Mouse (Mus musculus): ENCODE measurements around the gene Olfr1512.
"Not testable (repeated sequence)": the region's sequence is repeated elsewhere in the genome, so short reads cannot be mapped to it uniquely, and the experiment has no call there.

Gene Olfr1512

DNA sequence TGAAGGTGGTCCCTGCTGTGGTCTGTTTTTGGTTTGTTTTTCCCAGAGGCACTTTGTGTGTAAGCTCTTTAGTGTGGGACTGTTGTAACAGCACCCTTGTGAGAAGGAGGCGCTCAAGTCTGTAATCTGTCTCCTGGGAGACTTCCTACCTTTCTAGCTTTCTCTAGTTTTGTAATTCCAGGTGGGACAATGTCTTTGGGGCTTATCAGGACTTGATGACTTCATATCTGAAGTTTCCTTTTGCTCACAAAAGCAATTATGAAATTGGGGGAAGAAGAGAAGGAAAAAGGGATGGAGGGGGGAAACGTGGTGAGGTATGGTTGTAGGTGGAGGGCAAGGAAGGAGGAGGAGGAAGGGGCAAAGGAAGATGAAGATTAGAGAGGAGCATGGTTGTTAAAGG, at the start of gene Olfr1512:
Olfr1512 (minus strand) TSS at position 101 of the 400 bp plus-strand sequence.
- DNase-seq (ENCODE audit: low spot score in 2 of 2), result no peak

DNA sequence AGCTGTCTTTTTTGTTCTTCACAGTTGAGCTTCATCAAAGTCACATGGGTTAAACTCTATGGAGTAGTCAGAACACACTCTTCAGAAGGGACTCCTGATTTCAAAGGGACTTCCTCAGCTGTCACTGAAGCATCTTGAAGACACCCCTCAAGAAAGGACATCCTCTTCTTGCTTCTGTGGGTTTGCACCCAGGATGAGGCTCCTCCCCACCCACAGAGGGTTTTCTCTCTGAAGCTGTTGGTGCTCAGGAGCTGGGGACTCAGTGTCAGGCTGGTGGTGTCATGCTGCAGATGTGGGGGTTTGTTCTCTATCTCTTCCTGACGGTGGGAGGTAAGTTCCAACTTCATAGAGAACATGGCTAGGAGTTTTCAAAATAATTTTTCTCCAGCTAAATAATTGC, 48.7 kb upstream of the Olfr1512 start:
- DNase-seq (ENCODE audit: low spot score in 2 of 2), result peak in 1 of 2 experiments; percentile 16

DNA sequence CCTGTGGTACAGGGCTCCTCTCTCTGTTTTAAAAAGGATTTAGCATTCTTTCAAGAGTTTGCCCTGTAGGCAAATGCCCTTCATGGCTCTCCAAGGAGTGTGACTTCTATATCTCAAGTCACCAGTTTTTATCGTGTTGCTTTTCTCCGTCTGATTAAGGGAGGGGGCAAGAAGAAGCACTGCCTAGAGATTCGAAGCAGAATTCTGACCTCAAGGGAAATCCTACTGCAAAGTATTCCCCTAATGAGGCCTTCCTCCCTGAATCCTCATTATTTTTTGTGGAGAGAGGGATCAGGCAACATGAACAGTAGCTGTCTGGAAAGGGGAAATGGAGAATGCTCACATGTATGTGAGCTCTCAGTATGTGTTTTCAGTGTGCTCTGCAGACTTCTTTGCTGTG, 35.3 kb upstream of the Olfr1512 start, which contains the start of gene Olfr1510:
Olfr1510 (minus strand) TSS at position 101 of the 400 bp plus-strand sequence.
- no peak for DNase-seq (ENCODE audit: low spot score in 2 of 2)

DNA sequence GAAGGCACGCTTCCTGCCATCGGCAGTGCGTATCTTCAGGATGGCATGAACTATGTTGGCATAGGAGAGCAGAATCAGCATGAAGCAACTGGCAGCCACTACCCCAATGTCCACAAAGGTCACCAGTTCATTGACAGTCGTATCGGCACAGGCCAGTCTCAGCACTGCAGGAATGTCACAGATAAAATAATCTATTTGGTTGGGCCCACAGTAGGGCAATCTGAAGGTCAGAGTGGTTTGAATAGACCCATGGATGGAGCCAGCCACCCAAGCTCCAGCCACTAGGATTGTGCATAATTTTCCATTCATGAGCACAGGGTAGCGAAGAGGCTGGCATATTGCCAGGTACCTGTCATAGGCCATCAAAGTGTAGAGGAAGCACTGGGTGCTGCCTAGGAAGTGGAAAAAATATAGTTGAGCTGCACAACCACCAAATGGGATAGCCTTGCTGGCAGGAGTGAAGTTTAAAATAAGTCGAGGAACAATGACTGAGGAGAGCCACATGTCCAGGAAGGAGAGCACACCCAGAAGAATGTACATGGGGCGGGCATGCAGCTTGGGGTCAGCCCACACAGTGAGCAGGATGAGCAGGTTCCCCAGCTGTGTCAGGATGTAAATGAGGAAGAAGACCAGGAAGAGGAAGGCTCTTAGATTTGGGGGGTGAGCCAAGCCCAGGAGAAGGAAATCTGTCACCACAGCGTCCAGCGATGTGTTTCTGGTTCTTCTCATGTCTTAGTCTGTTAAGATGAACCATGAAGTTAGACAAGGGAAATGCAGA, 31.4 kb upstream of the Olfr1512 start:
- not testable (repeated sequence) for DNase-seq (ENCODE audit: low spot score in 2 of 2)

DNA sequence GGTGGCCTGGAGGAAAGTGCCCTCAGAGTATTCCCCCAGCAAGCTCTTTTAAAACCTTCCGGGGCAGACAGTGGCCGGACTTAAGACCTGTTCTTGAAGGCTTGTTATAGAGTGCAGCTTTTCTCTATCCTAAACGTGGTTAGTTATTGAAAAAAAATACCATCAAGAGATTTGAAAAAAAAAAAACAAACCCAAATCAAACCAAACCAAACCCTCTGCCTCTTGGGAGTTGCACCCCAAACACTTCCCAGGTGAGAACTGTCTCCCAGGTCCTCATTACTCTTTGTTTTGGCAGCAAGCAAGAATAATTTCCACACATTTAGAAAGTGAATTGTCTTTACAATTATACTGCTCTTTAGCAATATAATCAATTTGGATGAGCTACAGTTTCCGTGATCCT, 18.3 kb upstream of the Olfr1512 start, which contains the start of gene Olfr1511:
Olfr1511 (minus strand) TSS at position 101 of the 400 bp plus-strand sequence.
- no peak for DNase-seq (ENCODE audit: low spot score in 2 of 2)

DNA sequence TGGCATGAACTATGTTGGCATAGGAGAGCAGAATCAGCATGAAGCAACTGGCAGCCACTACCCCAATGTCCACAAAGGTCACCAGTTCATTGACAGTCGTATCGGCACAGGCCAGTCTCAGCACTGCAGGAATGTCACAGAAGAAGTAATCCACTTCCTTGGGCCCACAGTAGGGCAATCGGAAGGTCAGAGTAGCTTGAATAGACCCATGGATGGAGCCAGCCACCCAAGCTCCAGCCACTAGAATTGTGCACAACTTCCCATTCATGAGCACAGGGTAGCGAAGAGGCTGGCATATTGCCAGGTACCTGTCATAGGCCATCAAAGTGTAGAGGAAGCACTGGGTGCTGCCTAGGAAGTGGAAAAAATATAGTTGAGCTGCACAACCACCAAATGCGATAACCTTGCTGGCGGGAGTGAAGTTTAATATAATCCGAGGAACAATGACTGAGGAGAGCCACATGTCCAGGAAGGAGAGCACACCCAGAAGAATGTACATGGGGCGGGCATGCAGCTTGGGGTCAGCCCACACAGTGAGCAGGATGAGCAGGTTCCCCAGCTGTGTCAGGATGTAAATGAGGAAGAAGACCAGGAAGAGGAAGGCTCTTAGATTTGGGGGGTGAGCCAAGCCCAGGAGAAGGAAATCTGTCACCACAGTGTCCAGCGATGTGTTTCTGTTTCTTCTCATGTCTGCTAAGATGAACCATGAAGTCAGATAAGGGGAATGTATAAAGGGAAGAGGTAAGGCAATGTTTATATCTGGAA, 11.3 kb upstream of the Olfr1512 start:
- not testable (repeated sequence) for DNase-seq (ENCODE audit: low spot score in 2 of 2)

DNA sequence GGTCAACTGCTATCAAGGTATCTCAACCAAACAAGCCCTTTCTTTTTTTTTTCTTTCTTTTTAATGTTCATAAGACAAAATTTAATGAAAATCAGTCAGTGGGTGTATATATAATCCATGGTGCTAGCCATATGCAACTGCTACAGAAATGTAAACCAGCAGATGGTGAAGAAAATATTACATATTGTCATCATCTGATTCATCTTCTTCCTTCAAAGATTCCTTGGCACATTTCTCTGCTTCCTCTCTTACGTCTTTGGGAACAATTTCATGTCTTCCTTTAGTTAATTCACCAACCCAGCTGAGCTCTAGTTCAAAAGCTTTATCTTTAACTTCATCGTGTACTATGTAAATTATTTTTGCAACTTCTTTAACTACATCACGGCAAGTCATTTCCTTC, 10.2 kb downstream of the Olfr1512 start:
- DNase-seq (ENCODE audit: low spot score in 2 of 2), result no peak

DNA sequence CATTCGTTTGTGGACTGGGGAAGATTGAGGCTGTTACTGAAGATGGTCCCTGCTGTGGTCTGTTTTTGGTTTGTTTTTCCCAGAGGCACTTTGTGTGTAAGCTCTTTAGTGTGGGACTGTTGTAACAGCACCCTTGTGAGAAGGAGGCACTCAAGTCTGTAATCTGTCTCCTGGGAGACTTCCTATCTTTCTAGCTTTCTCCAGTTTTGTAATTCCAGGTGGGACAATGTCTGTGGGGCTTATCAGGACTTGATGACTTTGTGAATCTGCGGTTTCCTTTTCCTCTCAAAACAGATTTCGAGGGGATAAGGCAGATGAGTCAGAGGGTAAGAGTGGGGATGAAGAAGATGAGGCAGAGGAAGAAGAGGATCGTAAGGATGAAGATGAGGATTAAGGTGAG, 22.7 kb downstream of the Olfr1512 start, which contains the start of gene Olfr1513:
Olfr1513 (minus strand) TSS at position 101 of the 400 bp plus-strand sequence.
- DNase-seq (ENCODE audit: low spot score in 2 of 2), result no peak

DNA sequence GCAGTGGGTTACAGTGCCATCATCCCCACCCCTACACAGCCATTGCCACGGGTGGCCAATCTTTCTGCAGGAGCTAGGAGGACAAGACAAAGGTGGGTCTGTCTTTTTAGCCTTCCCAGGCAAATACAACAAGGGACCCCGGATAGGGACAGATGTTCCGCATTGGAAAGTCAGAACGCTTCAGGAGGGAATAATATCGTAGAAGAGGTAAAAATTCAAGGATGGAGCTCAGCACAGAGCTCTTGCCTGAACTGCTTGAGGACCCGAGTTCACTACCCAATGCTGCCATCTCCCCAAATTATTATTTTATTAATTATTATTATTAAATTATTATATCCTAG, 39.5 kb downstream of the Olfr1512 start:
- no peak for DNase-seq (ENCODE audit: low spot score in 2 of 2)

DNA sequence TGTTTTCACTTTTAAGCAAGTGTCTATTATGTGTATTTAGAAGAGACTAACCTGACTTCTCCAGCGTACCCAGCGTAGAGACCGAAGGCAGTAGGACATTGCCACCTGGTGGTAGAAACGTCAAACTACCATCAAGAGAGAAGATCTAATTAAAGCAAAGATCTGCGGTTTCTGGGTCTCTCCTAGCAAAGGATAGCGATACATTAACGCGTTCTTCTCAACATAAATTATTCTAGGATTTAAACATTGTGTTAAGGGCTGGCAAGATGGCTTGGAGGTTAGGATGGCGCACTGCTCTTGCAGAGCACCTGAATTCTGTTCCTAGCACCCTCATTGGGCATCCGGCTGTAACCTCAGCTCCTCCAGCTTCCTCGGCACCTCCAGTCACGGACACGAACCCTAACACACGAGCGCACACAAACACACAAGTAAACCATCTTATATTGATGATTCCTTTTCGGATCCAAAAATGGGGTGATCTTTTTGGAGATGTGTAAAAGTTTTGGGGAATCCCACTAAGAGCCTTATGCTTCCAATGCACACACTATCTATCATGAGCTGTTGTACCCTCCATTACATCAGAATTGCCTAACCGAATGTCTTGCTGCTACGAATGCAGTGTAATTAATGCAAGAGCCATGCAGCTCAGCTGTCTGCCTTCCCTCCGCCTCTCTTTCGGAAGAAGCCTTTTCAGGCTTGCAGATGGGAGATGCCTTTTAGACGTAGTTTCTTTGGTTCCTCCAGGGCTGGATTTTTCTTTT, 40.0 kb downstream of the Olfr1512 start:
- peak; percentile 26 to 64 for DNase-seq (ENCODE audit: low spot score in 2 of 2)

DNA sequence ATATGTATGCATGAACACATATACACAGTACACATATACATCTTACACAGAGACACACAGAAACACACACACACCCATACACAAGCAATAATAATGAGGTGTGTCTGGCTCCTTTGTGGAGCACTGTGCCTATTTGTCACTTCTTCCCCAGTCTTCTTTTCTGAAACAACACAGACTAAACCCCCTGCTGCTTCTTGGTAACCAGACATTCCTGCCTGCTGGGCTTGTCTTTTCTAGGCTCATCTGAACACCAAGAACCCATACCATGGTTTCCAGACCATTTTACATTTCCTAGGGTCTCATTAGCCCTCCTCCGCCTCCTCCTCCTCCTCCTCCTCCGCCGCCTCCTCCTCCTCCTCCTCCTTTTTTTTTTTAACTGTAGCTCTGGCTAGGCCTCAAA, 46.8 kb downstream of the Olfr1512 start:
- no peak for DNase-seq (ENCODE audit: low spot score in 2 of 2)

DNA sequence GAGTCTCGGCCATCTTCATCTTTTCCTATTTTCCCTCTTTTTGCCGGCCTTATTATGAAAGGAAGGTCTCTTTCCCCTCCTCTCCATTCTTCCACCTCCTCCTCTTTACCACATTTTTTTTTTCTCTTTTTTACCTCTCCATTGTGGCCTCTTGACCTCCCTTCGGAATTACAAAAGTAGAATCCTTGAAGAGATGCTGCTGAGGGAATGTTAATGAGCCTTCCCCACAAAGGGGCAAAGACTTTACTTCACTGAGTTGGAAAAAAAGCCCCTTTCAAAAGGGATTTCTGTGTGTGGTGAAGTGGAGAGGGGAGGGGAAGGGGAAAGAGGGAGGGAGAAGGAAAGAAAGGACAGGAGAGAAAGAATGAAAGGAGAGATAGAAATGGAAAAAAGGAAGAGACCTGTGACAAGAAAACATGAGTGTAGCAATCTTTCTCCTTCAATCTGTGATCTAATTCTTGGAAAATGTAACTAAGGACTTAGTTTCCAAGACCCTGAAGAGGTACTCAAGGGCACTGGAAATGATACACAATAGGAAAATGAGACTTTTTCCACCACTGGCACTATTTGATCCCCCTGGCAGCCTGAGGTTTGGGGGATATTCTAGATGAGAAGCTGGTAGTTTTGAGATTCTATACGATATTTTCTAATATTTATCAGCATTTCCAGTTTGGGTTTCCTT, 47.8 kb downstream of the Olfr1512 start:
- no peak for DNase-seq (ENCODE audit: low spot score in 2 of 2)

DNA sequence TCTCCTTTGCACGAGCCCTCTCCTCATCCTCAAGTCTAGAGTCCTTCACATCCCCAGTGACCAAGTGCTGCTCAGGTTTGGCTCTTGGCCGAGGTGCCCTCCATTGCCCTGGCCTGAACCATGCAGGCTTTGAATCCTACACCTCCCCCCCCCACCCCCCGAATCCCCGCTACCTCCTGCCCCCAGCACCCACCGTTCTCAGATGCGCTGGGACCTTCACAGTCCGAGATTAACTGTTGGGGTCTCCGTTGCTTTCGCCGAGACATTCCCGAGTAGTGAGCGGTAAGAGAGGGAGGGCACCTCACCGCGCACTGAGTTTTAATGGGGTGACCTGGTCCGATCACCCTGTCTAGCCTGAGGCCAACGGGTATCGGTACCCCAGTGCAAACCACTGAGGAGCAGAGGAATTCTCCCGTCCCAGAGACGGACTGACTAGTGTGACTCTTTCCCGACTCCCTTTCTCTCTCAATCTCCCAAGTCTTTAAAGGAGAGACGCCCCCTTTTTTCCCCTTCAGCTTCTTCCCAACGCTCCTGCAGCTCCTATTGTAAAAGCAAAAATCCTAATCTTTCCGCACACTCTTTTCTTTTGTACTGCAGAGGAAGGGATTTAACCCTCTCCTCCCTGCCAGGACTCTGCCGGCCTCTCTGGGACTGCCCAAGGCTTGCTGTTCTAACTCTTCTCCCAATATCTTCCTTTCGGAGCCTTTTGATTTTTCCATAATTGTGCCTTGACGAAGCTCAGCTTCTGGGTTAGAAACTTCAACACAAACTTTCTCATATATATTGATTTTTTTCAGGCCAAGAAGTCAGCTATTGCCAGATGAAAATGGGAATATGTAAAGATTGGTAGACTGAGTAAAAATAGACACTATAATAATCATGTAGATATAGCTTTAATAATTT, 50.8 kb downstream of the Olfr1512 start, which contains the start of gene Sall2:
Sall2 (minus strand) TSS at position 853 of the 903 bp plus-strand sequence.
- no peak for DNase-seq (ENCODE audit: low spot score in 2 of 2)

DNA sequence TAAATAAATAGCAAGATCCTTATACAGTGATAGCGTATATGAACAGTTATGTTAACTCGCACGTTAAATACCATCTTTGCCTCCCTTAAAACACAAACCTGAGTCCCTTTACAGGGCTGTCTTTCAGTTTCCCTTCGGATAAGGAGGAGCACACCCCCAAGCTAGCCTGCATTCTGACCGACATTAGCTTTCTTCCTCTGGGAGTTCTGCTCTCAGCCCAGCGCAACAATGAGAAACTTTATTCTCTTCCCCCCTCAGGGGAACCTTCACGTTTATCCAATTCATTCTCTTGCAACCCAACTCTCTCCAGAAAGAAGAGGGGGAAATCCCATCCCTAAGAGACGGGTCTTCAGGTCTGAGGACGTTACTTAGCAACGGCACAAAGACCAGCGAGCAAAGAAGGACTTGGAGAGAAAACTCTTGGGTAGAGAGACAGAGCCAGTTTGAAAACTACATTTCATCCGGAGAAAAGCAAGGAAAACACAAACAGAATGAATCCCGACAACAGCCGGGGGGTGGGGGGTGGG, 51.5 kb downstream of the Olfr1512 start:
- no peak for DNase-seq (ENCODE audit: low spot score in 2 of 2)

DNA sequence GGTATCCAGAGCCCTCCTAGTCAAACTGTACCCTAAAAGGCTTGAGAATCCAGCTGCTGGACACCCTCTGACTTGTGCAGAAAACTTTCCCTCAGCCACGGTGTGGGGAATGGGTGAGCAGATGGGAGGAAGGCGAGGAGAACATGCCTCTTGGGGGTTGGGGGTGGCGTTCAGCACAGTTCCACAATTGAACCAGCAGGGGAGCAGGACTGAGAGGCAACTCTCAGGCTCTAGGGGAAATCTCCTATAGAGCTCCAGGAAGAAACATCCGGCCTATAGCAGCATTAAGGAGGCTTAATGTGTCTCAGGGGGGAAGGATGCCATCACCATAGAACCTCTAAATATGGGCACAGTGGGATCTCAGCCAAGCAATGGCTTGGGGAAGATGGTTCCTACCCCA, 53.1 kb downstream of the Olfr1512 start:
- DNase-seq (ENCODE audit: low spot score in 2 of 2), result no peak
